8 mouse cellular contexts compared by ENCODE assay signal in genomic region chr16:17554702-17555101, GRCm38 (mm10). TPM values are rescaled to one million over a fixed set of nuclear protein-coding genes. Genes with fewer than 3 reads are reported as not detected.
A peak's percentile ranks its signal among the peaks of the same experiment; 100 is the strongest.
DNase-seq lines count a peak whose midpoint lies in the region; ATAC-seq and TF ChIP-seq lines count a peak whose summit lies in the region.
"Not testable (repeated sequence)": the region's sequence is repeated elsewhere in the genome, so short reads cannot be mapped to it uniquely, and the experiment has no call there.

No protein-coding gene starts in this region.

- not testable (repeated sequence) for TF ChIP-seq CTCF in MEL (IDR thresholded peaks at IDR 0.05 in 2 of 3, conservative IDR thresholded peaks at IDR 0.05 in 1 of 3; ENCODE audit: control insufficient read depth in 1 of 3, insufficient read depth in 1 of 3, low read depth in 2 of 3, low read length in 3 of 3, poor library complexity in 1 of 3, severe bottlenecking in 1 of 3)

- H3K9me3 ChIP-seq in MEL (replicated peaks; ENCODE audit: insufficient read depth, low read length); embryonic facial prominence, embryonic 10.5 days; hindbrain, embryonic 14.5 days (ENCODE audit: control insufficient read depth, low read length); limb, embryonic 13.5 days; lung, embryonic 16.5 days (ENCODE audit: control insufficient read depth, low read length); neural tube, embryonic 11.5 days (ENCODE audit: control insufficient read depth, low read length): not testable (repeated sequence)

- H3K36me3 ChIP-seq in MEL (ENCODE audit: control insufficient read depth in 1 of 2, insufficient read depth in 2 of 2, low read length in 2 of 2) = peaks cover 0 to 10% of the 10 kb centered on the region in 2 experiments; a peak in 2 of 4 replicates
- not testable (repeated sequence) for H3K36me3 ChIP-seq in embryonic facial prominence, embryonic 10.5 days (replicated peaks); hindbrain, embryonic 14.5 days (replicated peaks; ENCODE audit: control insufficient read depth, insufficient read depth); limb, embryonic 13.5 days; lung, embryonic 16.5 days (ENCODE audit: control insufficient read depth, insufficient read depth, low read length); neural tube, embryonic 11.5 days (ENCODE audit: control insufficient read depth, insufficient read depth, low read length)

- H3K27me3 ChIP-seq in MEL (ENCODE audit: control insufficient read depth in 1 of 2, insufficient read depth in 2 of 2, low read length in 2 of 2); hindbrain, embryonic 14.5 days (ENCODE audit: control insufficient read depth, insufficient read depth, low read length); limb, embryonic 13.5 days; lung, embryonic 16.5 days (ENCODE audit: control insufficient read depth, insufficient read depth, low read depth, low read length); neural tube, embryonic 11.5 days (ENCODE audit: control insufficient read depth, insufficient read depth, low read length): not testable (repeated sequence)
- H3K27me3 ChIP-seq in embryonic facial prominence, embryonic 10.5 days (replicated peaks; ENCODE audit: low read depth, poor library complexity, severe bottlenecking) = peaks cover 24% of the 10 kb centered on the region

- peak overlapping the region; percentile 58 to 71 for H3K4me3 ChIP-seq in MEL (ENCODE audit: control insufficient read depth in 1 of 2, insufficient read depth in 1 of 2, low read depth in 2 of 2, low read length in 2 of 2)
- H3K4me3 ChIP-seq in embryonic facial prominence, embryonic 10.5 days = peak overlapping the region; percentile 50
- not testable (repeated sequence) for H3K4me3 ChIP-seq in hindbrain, embryonic 14.5 days (replicated peaks; ENCODE audit: low read length); limb, embryonic 13.5 days; lung, embryonic 16.5 days (ENCODE audit: low read length); neural tube, embryonic 11.5 days (ENCODE audit: low read depth, low read length)

- DNase-seq in MEL (ENCODE audit: low read depth, low spot score) = peak; percentile 89
- DNase-seq in embryonic facial prominence, embryonic 10.5 days (ENCODE audit: low spot score) = peak; percentile 42
- DNase-seq in heart, adult 11 months = peak; percentile 88
- DNase-seq in hindbrain, embryonic 14.5 days (ENCODE audit: low spot score) = not testable (repeated sequence)
- DNase-seq in neural tube, embryonic 11.5 days (ENCODE audit: low spot score) = peak; percentile 25
- peak; percentile 51 for DNase-seq in yolk sac, embryonic 10.5 days (ENCODE audit: low spot score)

- ATAC-seq in hindbrain, embryonic 14.5 days (ENCODE audit: low FRiP score) = not testable (repeated sequence)
- ATAC-seq in limb, embryonic 13.5 days (ENCODE audit: low FRiP score, low read depth) = 0 out of 2 replicates have a peak, but pooled peaks have one; percentile 28
- peak; percentile 37; the same call in 1 of the 2 replicates for ATAC-seq in lung, embryonic 16.5 days (ENCODE audit: low read depth)
- ATAC-seq in neural tube, embryonic 11.5 days (ENCODE audit: insufficient read depth, low FRiP score, low TSS enrichment) = peak; percentile 45; the same call in 1 of the 2 replicates

- WGBS in embryonic facial prominence, embryonic 10.5 days = 20% methylated on average over 4 of the region's 4 CpGs
- 9% methylated on average over 4 of the region's 4 CpGs for WGBS in hindbrain, embryonic 14.5 days
- WGBS in limb, embryonic 13.5 days = 28% methylated on average over 4 of the region's 4 CpGs
- 23% methylated on average over 4 of the region's 4 CpGs for WGBS in lung, embryonic 16.5 days
- WGBS in neural tube, embryonic 11.5 days = 16% methylated on average over 4 of the region's 4 CpGs

- H3K27ac ChIP-seq in MEL (ENCODE audit: control insufficient read depth, low read depth, low read length) = peak overlapping the region; percentile 86
- peak overlapping the region; percentile 83 for H3K27ac ChIP-seq in embryonic facial prominence, embryonic 10.5 days (replicated peaks)
- H3K27ac ChIP-seq in hindbrain, embryonic 14.5 days = 0 out of 2 replicates have a peak overlapping the region, but pooled peaks have one; percentile 57
- peak overlapping the region; percentile 78; the same call in 1 of the 2 replicates for H3K27ac ChIP-seq in limb, embryonic 13.5 days
- H3K27ac ChIP-seq in lung, embryonic 16.5 days (ENCODE audit: low read length) = peak overlapping the region; percentile 59
- peak overlapping the region; percentile 61; the same call in 1 of the 2 replicates for H3K27ac ChIP-seq in neural tube, embryonic 11.5 days (ENCODE audit: low read depth, low read length)

- peak overlapping the region; percentile 63 for H3K9ac ChIP-seq in MEL (ENCODE audit: control insufficient read depth, low read depth, low read length, poor library complexity, severe bottlenecking)
- H3K9ac ChIP-seq in hindbrain, embryonic 14.5 days; limb, embryonic 13.5 days; lung, embryonic 16.5 days (ENCODE audit: low read length); neural tube, embryonic 11.5 days (ENCODE audit: low read length): not testable (repeated sequence)

- TF ChIP-seq RAD21 in MEL (IDR thresholded peaks at IDR 0.05; ENCODE audit: low read depth, low read length) = not testable (repeated sequence)

- not testable (repeated sequence) for H3K79me2 ChIP-seq in MEL (ENCODE audit: control insufficient read depth, insufficient read depth, low read length, poor library complexity)

- H3K4me2 ChIP-seq in hindbrain, embryonic 14.5 days (replicated peaks) = peak overlapping the region; percentile 41
- H3K4me2 ChIP-seq in limb, embryonic 13.5 days (replicated peaks) = peak overlapping the region; percentile 54
- H3K4me2 ChIP-seq in lung, embryonic 16.5 days (ENCODE audit: low read depth, low read length) = peak overlapping the region; percentile 51
- H3K4me2 ChIP-seq in neural tube, embryonic 11.5 days (ENCODE audit: low read depth) = peak overlapping the region; percentile 36; the same call in 1 of the 2 replicates

- TF ChIP-seq POLR2A in MEL (IDR thresholded peaks at IDR 0.05; ENCODE audit: control insufficient read depth in 1 of 2, insufficient read depth in 1 of 2, low read depth in 1 of 2, low read length in 2 of 2, poor library complexity in 1 of 2) = peak in 1 of 2 experiments; percentile 78; a peak in 2 of 4 replicates

- H3K4me1 ChIP-seq in MEL (ENCODE audit: control insufficient read depth in 1 of 2, insufficient read depth in 2 of 2, low read length in 2 of 2) = peaks cover 6 to 30% of the 10 kb centered on the region in 2 experiments
- H3K4me1 ChIP-seq in embryonic facial prominence, embryonic 10.5 days = peaks cover 42% of the 10 kb centered on the region
- not testable (repeated sequence) for H3K4me1 ChIP-seq in hindbrain, embryonic 14.5 days (replicated peaks; ENCODE audit: control insufficient read depth, insufficient read depth, low read length)
- H3K4me1 ChIP-seq in limb, embryonic 13.5 days = peaks cover 36% of the 10 kb centered on the region
- H3K4me1 ChIP-seq in lung, embryonic 16.5 days (replicated peaks; ENCODE audit: control insufficient read depth, insufficient read depth, low read length) = peaks cover 24% of the 10 kb centered on the region
- peaks cover 16% of the 10 kb centered on the region for H3K4me1 ChIP-seq in neural tube, embryonic 11.5 days (ENCODE audit: control insufficient read depth, insufficient read depth, low read length)

- not testable (repeated sequence) for TF ChIP-seq EP300 in MEL (IDR thresholded peaks at IDR 0.05; ENCODE audit: low read depth in 1 of 2, low read length in 2 of 2)

RNA-seq across cellular contexts. Expression of gene Lrrc74b, which starts 6.3 kb away (rescaled TPM):
- 0.12 TPM in 1 of 2 replicates, not detected in the other for total RNA-seq in MEL (2012; rRNA removed)
- polyA plus RNA-seq in MEL (2012; ENCODE audit: insufficient read depth in 1 of 2, insufficient read length in 2 of 2, low read depth in 1 of 2, low replicate concordance in 2 of 2, missing spikeins in 1 of 2) = under 1 TPM in 1 of 2 experiments, not detected in 1; 0.10 TPM
- polyA plus RNA-seq in embryonic facial prominence, embryonic 10.5 days (2016; fragmentation: Nextera tagmentation; extraction: Ambion mirVana) = 0.10 TPM in 1 of 2 replicates, not detected in the other
- polyA plus RNA-seq in hindbrain, embryonic 14.5 days (2014; fragmentation: Nextera tagmentation; extraction: Ambion mirVana) = 0.74 and 0.92 TPM in 2 replicates
- polyA plus RNA-seq in limb, embryonic 13.5 days (2015; fragmentation: Nextera tagmentation; extraction: Ambion mirVana) = not detected in 2 replicates
- polyA plus RNA-seq in lung, embryonic 16.5 days (2015; fragmentation: Nextera tagmentation; extraction: Ambion mirVana) = 3.0 and 4.8 TPM in 2 replicates
- 0.20 and 0.42 TPM in 2 replicates for polyA plus RNA-seq in neural tube, embryonic 11.5 days (2014; fragmentation: Nextera tagmentation; extraction: Ambion mirVana)

RNA-seq across cellular contexts. Expression of gene P2rx6, which starts 7.0 kb away (rescaled TPM):
- total RNA-seq in MEL (2012; rRNA removed) = 0.04 TPM in 1 of 2 replicates, not detected in the other
- polyA plus RNA-seq in MEL (2012; ENCODE audit: insufficient read depth in 1 of 2, insufficient read length in 2 of 2, low read depth in 1 of 2, low replicate concordance in 2 of 2, missing spikeins in 1 of 2) = under 1 TPM in 1 of 2 experiments, not detected in 1; 0.38 TPM
- 0.21 and 0.24 TPM in 2 replicates for polyA plus RNA-seq in embryonic facial prominence, embryonic 10.5 days (2016; fragmentation: Nextera tagmentation; extraction: Ambion mirVana)
- 2.5 and 2.8 TPM in 2 replicates for polyA plus RNA-seq in hindbrain, embryonic 14.5 days (2014; fragmentation: Nextera tagmentation; extraction: Ambion mirVana)
- polyA plus RNA-seq in limb, embryonic 13.5 days (2015; fragmentation: Nextera tagmentation; extraction: Ambion mirVana) = 0.36 and 0.40 TPM in 2 replicates
- 1.3 and 1.5 TPM in 2 replicates for polyA plus RNA-seq in lung, embryonic 16.5 days (2015; fragmentation: Nextera tagmentation; extraction: Ambion mirVana)
- 0.23 and 0.41 TPM in 2 replicates for polyA plus RNA-seq in neural tube, embryonic 11.5 days (2014; fragmentation: Nextera tagmentation; extraction: Ambion mirVana)

RNA-seq across cellular contexts. Expression of gene Thap7, which starts 23.8 kb away (rescaled TPM):
- 53.6 and 65.5 TPM in 2 replicates for total RNA-seq in MEL (2012; rRNA removed)
- polyA plus RNA-seq in MEL (2012; ENCODE audit: insufficient read depth in 1 of 2, insufficient read length in 2 of 2, low read depth in 1 of 2, low replicate concordance in 2 of 2, missing spikeins in 1 of 2) = 10 to 100 TPM in 1 of 2 experiments, not detected in 1; 65.4 TPM
- 49.4 and 52.2 TPM in 2 replicates for polyA plus RNA-seq in embryonic facial prominence, embryonic 10.5 days (2016; fragmentation: Nextera tagmentation; extraction: Ambion mirVana)
- polyA plus RNA-seq in hindbrain, embryonic 14.5 days (2014; fragmentation: Nextera tagmentation; extraction: Ambion mirVana) = 52.0 and 58.9 TPM in 2 replicates
- 72.0 and 75.2 TPM in 2 replicates for polyA plus RNA-seq in limb, embryonic 13.5 days (2015; fragmentation: Nextera tagmentation; extraction: Ambion mirVana)
- polyA plus RNA-seq in lung, embryonic 16.5 days (2015; fragmentation: Nextera tagmentation; extraction: Ambion mirVana) = 53.0 and 59.5 TPM in 2 replicates
- polyA plus RNA-seq in neural tube, embryonic 11.5 days (2014; fragmentation: Nextera tagmentation; extraction: Ambion mirVana) = 39.6 and 51.4 TPM in 2 replicates

RNA-seq across cellular contexts. Expression of gene Slc7a4, which starts 28.3 kb away (rescaled TPM):
- 15.4 and 23.1 TPM in 2 replicates for total RNA-seq in MEL (2012; rRNA removed)
- 10 to 100 TPM in 1 of 2 experiments, not detected in 1; 23.6 TPM for polyA plus RNA-seq in MEL (2012; ENCODE audit: insufficient read depth in 1 of 2, insufficient read length in 2 of 2, low read depth in 1 of 2, low replicate concordance in 2 of 2, missing spikeins in 1 of 2)
- 1.5 and 1.6 TPM in 2 replicates for polyA plus RNA-seq in embryonic facial prominence, embryonic 10.5 days (2016; fragmentation: Nextera tagmentation; extraction: Ambion mirVana)
- polyA plus RNA-seq in hindbrain, embryonic 14.5 days (2014; fragmentation: Nextera tagmentation; extraction: Ambion mirVana) = 41.2 and 42.0 TPM in 2 replicates
- 5.7 and 5.8 TPM in 2 replicates for polyA plus RNA-seq in limb, embryonic 13.5 days (2015; fragmentation: Nextera tagmentation; extraction: Ambion mirVana)
- polyA plus RNA-seq in lung, embryonic 16.5 days (2015; fragmentation: Nextera tagmentation; extraction: Ambion mirVana) = 10.8 and 13.2 TPM in 2 replicates
- 1.7 and 2.9 TPM in 2 replicates for polyA plus RNA-seq in neural tube, embryonic 11.5 days (2014; fragmentation: Nextera tagmentation; extraction: Ambion mirVana)

RNA-seq across cellular contexts. Expression of gene Lztr1, which starts 46.2 kb away (rescaled TPM):
- total RNA-seq in MEL (2012; rRNA removed) = 39.5 and 45.1 TPM in 2 replicates
- 10 to 100 TPM in 1 of 2 experiments, not detected in 1; 83.2 TPM for polyA plus RNA-seq in MEL (2012; ENCODE audit: insufficient read depth in 1 of 2, insufficient read length in 2 of 2, low read depth in 1 of 2, low replicate concordance in 2 of 2, missing spikeins in 1 of 2)
- polyA plus RNA-seq in embryonic facial prominence, embryonic 10.5 days (2016; fragmentation: Nextera tagmentation; extraction: Ambion mirVana) = 84.2 and 87.5 TPM in 2 replicates
- polyA plus RNA-seq in hindbrain, embryonic 14.5 days (2014; fragmentation: Nextera tagmentation; extraction: Ambion mirVana) = 112 and 117 TPM in 2 replicates
- 104 and 106 TPM in 2 replicates for polyA plus RNA-seq in limb, embryonic 13.5 days (2015; fragmentation: Nextera tagmentation; extraction: Ambion mirVana)
- 75.6 and 85.6 TPM in 2 replicates for polyA plus RNA-seq in lung, embryonic 16.5 days (2015; fragmentation: Nextera tagmentation; extraction: Ambion mirVana)
- 87.4 and 92.7 TPM in 2 replicates for polyA plus RNA-seq in neural tube, embryonic 11.5 days (2014; fragmentation: Nextera tagmentation; extraction: Ambion mirVana)
